Mouse (Mus musculus) ES-CJ7 (cell line): Measurements from ENCODE around the gene Pla2g3.
A peak's percentile ranks its signal among the peaks of the same experiment; 100 is the strongest.

Experiments
- DNase-seq: peaks from one replicate; pipeline ENCODE4 v3.0.0; 2011; ENCODE audit warnings: low read depth, low spot score

Gene Pla2g3

DNA sequence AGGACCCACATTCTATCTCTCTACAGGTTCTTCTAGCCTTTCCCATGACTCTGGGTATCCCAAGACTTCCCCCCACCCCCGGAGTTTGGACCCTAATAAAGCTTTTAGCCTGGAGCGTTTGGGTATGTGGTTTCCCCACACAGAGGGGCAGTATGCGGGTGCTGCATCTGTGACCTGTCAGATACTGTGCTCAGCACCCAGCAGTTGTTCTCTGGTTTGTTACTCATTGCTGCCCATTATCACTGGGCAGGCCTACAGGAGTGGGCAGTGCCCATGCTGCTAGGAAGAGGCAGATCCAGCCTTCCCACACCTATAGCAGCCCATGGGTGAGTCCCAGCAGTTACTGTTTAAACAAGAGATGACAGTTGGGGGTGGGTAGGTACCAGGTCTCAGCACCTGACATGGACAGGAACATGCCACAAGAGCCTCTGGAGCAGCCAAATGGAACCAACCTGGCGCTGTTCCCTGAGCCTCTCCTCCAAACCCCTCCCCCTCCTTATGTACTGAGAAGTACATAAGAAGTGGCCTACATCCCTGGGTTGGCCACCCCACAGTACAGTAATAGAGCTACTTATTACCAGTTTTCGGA, 48.8 kb downstream of the Pla2g3 start:
- DNase-seq, result no peak

- DNase-seq, result no peak
Measured at GRCm38 (mm10) chr11:3537711-3538110, 49.6 kb downstream of the Pla2g3 start.

GRCm38 (mm10) chr11:3538341-3538740, 50.3 kb downstream of the Pla2g3 start:
- no peak for DNase-seq

DNA sequence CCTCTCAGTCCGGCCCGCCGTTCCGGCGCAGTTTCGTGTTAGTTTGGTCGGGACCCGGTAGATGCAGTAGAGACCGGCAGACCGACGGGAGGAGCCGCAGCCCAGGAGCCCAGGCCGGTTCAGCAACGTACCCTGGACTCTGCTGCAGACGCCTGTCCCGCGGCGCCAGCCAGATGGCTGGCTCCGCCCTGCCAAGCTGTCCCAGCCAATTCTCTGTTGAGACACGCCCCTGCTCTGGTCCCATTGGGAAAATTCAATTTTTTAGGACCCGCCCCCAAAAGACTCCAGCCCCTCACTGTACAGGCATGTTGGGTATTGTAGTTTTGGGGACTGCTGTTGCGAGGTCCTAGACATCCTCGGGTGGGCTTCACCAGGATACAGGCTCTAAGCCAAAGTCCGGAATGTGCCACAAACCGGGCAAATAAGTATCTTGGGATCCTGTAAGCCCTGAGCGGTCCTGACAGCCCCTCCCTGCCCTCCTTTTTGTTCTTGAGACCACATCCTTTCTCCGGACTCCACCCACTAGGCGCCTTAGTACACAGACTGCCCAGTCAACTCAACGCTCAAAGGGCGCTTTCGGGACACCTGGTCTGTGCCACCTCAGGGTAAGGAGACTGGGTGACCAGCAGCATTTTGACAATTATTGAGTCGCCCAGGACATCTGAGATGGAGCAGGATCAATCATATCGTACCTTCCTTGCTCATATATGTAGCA, 51.2 kb downstream of the Pla2g3 start:
- peak; percentile 92 for DNase-seq

- no peak for DNase-seq
Measured at GRCm38 (mm10) chr11:3539826-3540196, 51.7 kb downstream of the Pla2g3 start.

DNA sequence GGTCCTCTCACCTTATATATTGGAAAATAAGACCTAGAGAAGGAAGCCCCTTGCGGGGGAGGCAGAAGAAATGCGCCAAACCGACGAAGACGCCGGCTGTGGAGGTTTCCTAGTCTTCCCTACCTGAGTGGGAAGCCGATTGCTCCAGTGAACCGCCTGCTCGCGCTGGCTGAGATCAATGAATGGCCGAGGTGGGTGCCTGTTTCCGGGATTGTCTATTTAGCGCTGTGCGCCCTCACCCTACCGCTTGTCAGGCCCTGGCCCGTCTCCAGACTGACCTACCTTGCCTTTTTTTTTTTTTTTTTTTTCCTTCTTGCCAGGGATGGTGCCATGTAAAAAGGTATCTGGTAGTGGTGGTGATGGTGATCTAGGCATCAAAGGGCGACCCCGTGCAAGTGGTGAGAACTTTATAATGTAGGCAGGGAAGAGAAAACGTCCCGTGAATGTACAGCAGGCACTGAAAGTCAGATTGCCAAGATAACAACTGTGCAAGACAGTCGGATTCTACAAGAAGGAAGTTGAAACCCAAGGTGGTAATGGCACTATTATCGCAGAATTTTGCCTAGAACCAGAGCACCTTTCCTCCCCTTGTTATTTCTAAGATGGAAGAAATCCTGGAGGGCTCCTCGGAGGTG, 52.5 kb downstream of the Pla2g3 start, which contains the start of gene Smtn:
Gene Smtn (minus strand): TSS at position 162 of the 635 bp plus-strand sequence.
- DNase-seq, result no peak

- DNase-seq, result no peak
Measured at GRCm38 (mm10) chr11:3541932-3542331, 53.8 kb downstream of the Pla2g3 start.

- no peak for DNase-seq
Measured at GRCm38 (mm10) chr11:3543001-3543400, 54.9 kb downstream of the Pla2g3 start.

- no peak for DNase-seq
Measured at GRCm38 (mm10) chr11:3544409-3544808, 56.3 kb downstream of the Pla2g3 start.

DNA sequence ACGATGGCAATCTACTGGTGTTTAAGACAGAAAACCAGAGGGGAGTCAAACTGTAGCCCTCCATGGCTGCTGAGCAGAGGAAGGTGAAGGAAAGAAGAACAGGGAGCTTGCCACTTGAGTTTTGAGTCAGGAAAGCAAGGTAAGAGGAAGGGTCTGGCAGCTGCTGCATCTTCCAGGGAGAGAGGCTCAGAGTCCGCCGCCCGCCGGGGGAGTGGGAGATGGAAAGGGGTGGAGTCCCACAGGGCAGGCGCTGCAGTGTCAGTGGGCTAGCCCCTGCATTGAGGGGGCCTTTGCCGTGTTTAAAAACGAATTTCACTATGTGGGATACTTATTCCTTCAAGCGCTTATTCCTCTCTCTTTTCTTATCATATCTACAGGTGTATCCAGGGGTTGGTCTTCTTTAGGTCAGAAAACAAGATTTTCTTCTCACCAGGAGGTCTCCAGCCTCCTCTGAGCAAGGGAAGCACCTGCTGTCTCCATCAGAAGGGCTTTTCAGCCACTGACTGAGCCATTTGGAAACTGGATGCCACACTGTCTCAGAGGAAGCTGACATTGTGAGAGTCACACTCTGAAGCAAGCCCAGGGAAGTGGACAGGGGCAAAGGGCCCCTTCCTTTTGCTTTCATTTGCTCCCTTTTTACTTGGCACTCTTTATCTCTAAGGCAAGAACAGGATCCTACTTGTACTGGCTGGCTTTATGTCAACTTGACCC, 57.6 kb downstream of the Pla2g3 start:
- DNase-seq, result no peak

DNA sequence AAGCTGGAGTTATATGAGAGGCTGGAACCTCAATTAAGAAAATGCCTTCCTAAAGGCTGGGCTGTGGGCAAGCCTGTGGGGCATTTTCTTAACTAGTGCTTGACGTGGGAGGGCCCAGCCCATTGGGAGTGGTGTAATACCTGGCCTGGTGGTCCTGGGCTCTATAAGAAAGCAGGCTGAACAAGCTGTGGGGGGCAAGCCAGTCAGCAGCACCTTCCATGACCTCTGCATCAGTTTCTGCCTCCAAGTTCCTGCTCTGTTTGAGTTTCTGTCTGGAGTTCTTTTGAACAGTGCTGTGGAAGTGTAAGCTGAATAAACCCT, 58.1 kb downstream of the Pla2g3 start:
- DNase-seq, result no peak

- DNase-seq, result no peak
Measured at GRCm38 (mm10) chr11:3547047-3547446, 59.0 kb downstream of the Pla2g3 start.

GRCm38 (mm10) chr11:3547969-3548368, 59.9 kb downstream of the Pla2g3 start:
- DNase-seq, result peak; percentile 83

DNA sequence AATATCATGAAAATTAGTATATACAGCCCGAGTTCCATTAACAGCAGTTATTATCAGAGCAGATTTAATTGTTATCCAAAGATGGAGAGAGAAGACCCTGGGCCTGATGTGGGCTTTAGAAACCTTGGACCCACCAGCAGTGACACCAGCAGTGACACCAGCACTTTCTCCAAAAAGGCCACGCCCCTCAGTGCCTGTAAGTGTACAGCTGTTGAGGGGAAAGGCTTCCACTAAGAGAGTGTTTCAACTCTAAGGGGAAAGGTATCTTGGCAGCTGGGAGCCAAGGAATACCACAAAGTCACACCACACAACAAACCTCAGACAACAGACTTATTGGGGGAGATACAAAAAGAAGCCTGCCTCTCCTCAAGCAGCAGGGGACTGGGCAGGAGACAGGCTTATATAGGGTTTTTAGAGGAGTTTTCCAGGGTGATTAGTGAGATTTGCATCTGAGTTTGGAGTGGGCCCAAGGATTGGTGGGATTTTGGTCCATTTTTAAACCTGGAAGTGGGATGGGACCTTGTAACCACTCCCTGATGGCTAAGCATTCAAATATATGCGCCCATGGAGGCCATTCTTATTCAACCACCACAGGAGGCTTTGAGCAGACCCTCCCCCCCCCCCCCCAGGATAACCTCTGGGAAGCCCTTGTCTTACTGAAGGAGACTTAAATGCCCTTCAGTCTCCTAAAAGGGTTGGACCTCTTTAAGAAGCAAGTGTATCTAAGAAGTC, 60.6 kb downstream of the Pla2g3 start:
- DNase-seq, result peak; percentile 86
